Mouse (Mus musculus) neural tube, embryonic 13.5 days (tissue): ENCODE data around the gene Fbxo2. TPM values are rescaled to one million over a fixed set of nuclear protein-coding genes. Genes with fewer than 3 reads are reported as not detected.

ENCODE experiments used
- ATAC-seq: fragments of 200-750 bp; cut with Nextera tagmentation; 2 replicates; pipeline ENCODE4 v1.8.0; 2017; ENCODE audit warnings: low read depth, mild to moderate bottlenecking, moderate TSS enrichment, moderate library complexity
- H3K27ac ChIP-seq: fragments of 300-500 bp; sonication (generic); replicated peaks from 2 replicates; pipeline ENCODE4 v1.5.1; 2015; ENCODE audit warnings: moderate library complexity, mild to moderate bottlenecking, inconsistent platforms
- H3K27me3 ChIP-seq: fragments of 300-500 bp; sonication (generic); 2 replicates; pipeline ENCODE4 v1.6.1; 2015; ENCODE audit warnings: mild to moderate bottlenecking, inconsistent platforms
- H3K36me3 ChIP-seq: fragments of 300-500 bp; sonication (generic); 2 replicates; pipeline ENCODE4 v1.6.1; 2015; ENCODE audit warnings: mild to moderate bottlenecking, inconsistent platforms
- H3K4me1 ChIP-seq: fragments of 300-500 bp; sonication (generic); replicated peaks from 2 replicates; pipeline ENCODE4 v1.6.1; 2015; ENCODE audit warnings: inconsistent platforms
- H3K4me2 ChIP-seq: fragments of 300-500 bp; sonication (generic); 2 replicates; pipeline ENCODE4 v1.6.1; 2015; ENCODE audit warnings: inconsistent platforms, mild to moderate bottlenecking, moderate library complexity
- H3K4me3 ChIP-seq: fragments of 300-500 bp; sonication (generic); 2 replicates; pipeline ENCODE4 v1.5.1; 2015; ENCODE audit warnings: mild to moderate bottlenecking, inconsistent platforms
- H3K9ac ChIP-seq: fragments of 300-500 bp; sonication (generic); 2 replicates; pipeline ENCODE4 v1.6.1; 2015; ENCODE audit warnings: moderate library complexity, mild to moderate bottlenecking, inconsistent platforms
- H3K9me3 ChIP-seq: fragments of 300-500 bp; sonication (generic); 2 replicates; pipeline ENCODE4 v1.6.1; 2016; ENCODE audit warnings: inconsistent platforms
- WGBS: fragments of 180-500 bp; shearing (Covaris S2); methylation state at CpG from one replicate; pipeline ENCODE4 v1.1.7; 2015; 5-methylcytosine and 5-hydroxymethylcytosine counted together
- microRNA-seq: library from miRNA; unstranded; fragments of <30 nt; microRNA quantifications from one replicate; pipeline ENCODE4, GENCODE M21; 2016
- polyA plus RNA-seq: library from polyadenylated mRNA; unstranded; fragments of >200 nt; fragmentation: Nextera tagmentation; extraction: Ambion mirVana; gene quantifications from 2 replicates; pipeline ENCODE4 v1.2.1, GENCODE M21; 2015

Fbxo2 gene
- polyA plus RNA-seq, 1 experiment from 2014 or later = 6.9 TPM

- H3K4me2 ChIP-seq = no peak overlapping the region
- ATAC-seq = no peak
- no peak overlapping the region for H3K27ac ChIP-seq
- no peaks in the 10 kb centered on the region for H3K9me3 ChIP-seq
- WGBS = 51% methylated on average over 11 of the region's 11 CpGs
- no peaks in the 10 kb centered on the region for H3K36me3 ChIP-seq
- H3K4me1 ChIP-seq = peaks cover 56% of the 10 kb centered on the region
- H3K4me3 ChIP-seq = no peak overlapping the region
- H3K9ac ChIP-seq = no peak overlapping the region
- peaks cover 15% of the 10 kb centered on the region for H3K27me3 ChIP-seq
Observed at GRCm38 (mm10) chr4:148215264-148215900, 55.0 kb downstream of the Fbxo2 start.

Small RNA genes lying within 50 kb of the gene (microRNA-seq; reads per million reads assigned to microRNA genes)
- not detected for gene Mir7022

Other genes with a start within 250 kb of the Fbxo2 start
- gene Plod1, start 223.9 kb upstream of the Fbxo2 start, polyA plus RNA-seq = 35.2 and 35.7 TPM in 2 replicates
- gene 2510039O18Rik, start 219.7 kb upstream of the Fbxo2 start, polyA plus RNA-seq = 13.6 and 14.7 TPM in 2 replicates
- gene Nppb, start 174.8 kb upstream of the Fbxo2 start, polyA plus RNA-seq = 0.43 TPM in 1 of 2 replicates, not detected in the other
- gene Nppa, start 159.9 kb upstream of the Fbxo2 start, polyA plus RNA-seq = 0.36 and 6.1 TPM in 2 replicates
- gene Clcn6, start 121.8 kb upstream of the Fbxo2 start, polyA plus RNA-seq = 31.7 and 32.4 TPM in 2 replicates
- 19.9 and 20.9 TPM in 2 replicates for gene Mthfr, start 121.5 kb upstream of the Fbxo2 start, polyA plus RNA-seq
- gene Agtrap, start 72.6 kb upstream of the Fbxo2 start, polyA plus RNA-seq = 6.5 and 7.3 TPM in 2 replicates
- 98.7 and 116 TPM in 2 replicates for gene Mad2l2, start 30.2 kb upstream of the Fbxo2 start, polyA plus RNA-seq
- gene Draxin, start 29.9 kb upstream of the Fbxo2 start, polyA plus RNA-seq = 14.0 and 14.3 TPM in 2 replicates
- gene Fbxo6, start 8.5 kb upstream of the Fbxo2 start, polyA plus RNA-seq = 16.4 and 16.6 TPM in 2 replicates
- gene Fbxo44, start 139 bp upstream of the Fbxo2 start, polyA plus RNA-seq = 81.4 and 87.6 TPM in 2 replicates
- gene Disp3, start 127.3 kb downstream of the Fbxo2 start, polyA plus RNA-seq = 16.1 and 19.1 TPM in 2 replicates